Mouse (Mus musculus) liver, embryonic 15.5 days (tissue): ENCODE measurements around the gene Nsdhl. TPM values are rescaled to one million over a fixed set of nuclear protein-coding genes. Genes with fewer than 3 reads are reported as not detected.
A peak's percentile ranks its signal among the peaks of the same experiment; 100 is the strongest.

ENCODE experiments used
- ATAC-seq: fragments of 200-750 bp; cut with Nextera tagmentation; 2 replicates; pipeline ENCODE4 v1.8.0; 2017; ENCODE audit warnings: moderate number of reproducible peaks, mild to moderate bottlenecking, moderate library complexity; ENCODE audit not compliant: insufficient read depth
- H3K27ac ChIP-seq: fragments of 300-500 bp; sonication (generic); replicated peaks from 2 replicates; pipeline ENCODE4 v1.5.1; 2015; ENCODE audit warnings: mild to moderate bottlenecking, inconsistent platforms
- H3K27me3 ChIP-seq: fragments of 300-500 bp; sonication (generic); 2 replicates; pipeline ENCODE4 v1.6.1; 2015; ENCODE audit warnings: mild to moderate bottlenecking, inconsistent platforms
- H3K36me3 ChIP-seq: fragments of 300-500 bp; sonication (generic); replicated peaks from 2 replicates; pipeline ENCODE4 v1.6.1; 2015; ENCODE audit warnings: moderate library complexity, mild to moderate bottlenecking, inconsistent platforms
- H3K4me1 ChIP-seq: fragments of 300-500 bp; sonication (generic); replicated peaks from 2 replicates; pipeline ENCODE4 v1.6.1; 2015; ENCODE audit warnings: inconsistent platforms
- H3K4me2 ChIP-seq: fragments of 300-500 bp; sonication (generic); 2 replicates; pipeline ENCODE4 v1.6.1; 2015; ENCODE audit warnings: moderate library complexity, mild to moderate bottlenecking, inconsistent platforms
- H3K4me3 ChIP-seq: fragments of 300-500 bp; sonication (generic); replicated peaks from 2 replicates; pipeline ENCODE4 v1.5.1; 2015; ENCODE audit warnings: mild to moderate bottlenecking, inconsistent platforms
- H3K9ac ChIP-seq: fragments of 300-500 bp; sonication (generic); 2 replicates; pipeline ENCODE4 v1.6.1; 2015; ENCODE audit warnings: moderate library complexity, mild to moderate bottlenecking, inconsistent platforms
- H3K9me3 ChIP-seq: fragments of 300-500 bp; sonication (generic); replicated peaks from 2 replicates; pipeline ENCODE4 v1.6.1; 2016; ENCODE audit warnings: inconsistent platforms
- WGBS: fragments of 180-500 bp; shearing (Covaris S2); methylation state at CpG from one replicate; pipeline ENCODE4 v1.1.7; 2015; ENCODE audit warnings: mixed read lengths; ENCODE audit not compliant: insufficient replicate concordance; 5-methylcytosine and 5-hydroxymethylcytosine counted together
- polyA plus RNA-seq: library from polyadenylated mRNA; unstranded; fragments of >200 nt; fragmentation: Nextera tagmentation; extraction: Ambion mirVana; gene quantifications from 2 replicates; pipeline ENCODE4 v1.2.1, GENCODE M21; 2015

Nsdhl gene
- polyA plus RNA-seq: 26.1 and 26.7 TPM in 2 replicates

GRCm38 (mm10) chrX:72917884-72918681 is at the start of gene Nsdhl, which contains the start of gene Cetn2:
Gene Nsdhl, plus strand, starts transcription at chrX:72918557.
Gene Cetn2, minus strand, starts transcription at chrX:72918411.
- no peaks in the 10 kb centered on the region for H3K27me3 ChIP-seq
- H3K9me3 ChIP-seq: no peaks in the 10 kb centered on the region
- 22% methylated on average over 41 of the region's 41 CpGs for WGBS
- H3K4me1 ChIP-seq: peaks cover 9% of the 10 kb centered on the region; the same call in 1 of the 2 replicates
- H3K27ac ChIP-seq: peak within 1 kb of the TSS; percentile 66
- peak within 1 kb of the TSS; percentile 64 for H3K9ac ChIP-seq
- H3K4me2 ChIP-seq: peak within 1 kb of the TSS; percentile 75
- H3K4me3 ChIP-seq: peak within 1 kb of the TSS; percentile 70
- peak; percentile 97 for ATAC-seq
- H3K36me3 ChIP-seq: no peaks in the 10 kb centered on the region

DNA sequence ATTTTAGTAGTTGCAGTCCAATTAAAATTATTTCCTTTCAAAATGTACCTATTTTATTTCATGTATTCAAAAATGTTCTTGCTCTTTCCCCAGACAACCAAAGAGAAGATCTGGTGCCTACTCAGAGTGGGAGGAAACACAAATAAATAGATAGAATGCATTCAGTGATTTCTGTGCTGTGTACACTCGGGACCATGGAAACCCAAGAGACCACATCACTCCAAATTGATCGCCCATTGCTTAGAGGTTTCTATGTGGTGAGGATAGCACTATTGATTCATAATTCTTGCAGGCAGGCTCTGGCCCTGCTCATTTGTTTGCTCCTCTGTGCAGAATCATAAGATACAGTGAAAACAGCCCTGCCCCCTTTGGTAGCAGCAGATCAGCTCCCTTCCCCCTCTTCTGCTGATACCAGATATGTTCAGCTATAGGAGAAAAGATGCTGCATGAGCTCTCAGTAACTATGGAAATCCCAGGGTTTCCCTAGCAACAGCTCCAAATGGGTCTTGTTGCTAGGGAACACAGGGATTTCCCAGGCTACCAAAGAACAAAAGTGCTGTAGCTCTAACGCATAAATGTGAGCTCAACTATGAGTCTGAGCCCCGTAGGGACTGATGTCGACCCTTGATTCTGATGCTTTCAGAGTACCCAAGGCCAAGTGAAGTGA is 22.8 kb upstream of the Nsdhl start:
- no peaks in the 10 kb centered on the region for H3K27me3 ChIP-seq
- no peaks in the 10 kb centered on the region for H3K36me3 ChIP-seq
- no peak overlapping the region for H3K27ac ChIP-seq
- H3K4me2 ChIP-seq: no peak overlapping the region
- ATAC-seq: no peak
- WGBS: 52% methylated on average over 5 of the region's 5 CpGs
- H3K4me3 ChIP-seq: no peak overlapping the region
- H3K9me3 ChIP-seq: no peaks in the 10 kb centered on the region
- H3K4me1 ChIP-seq: no peaks in the 10 kb centered on the region
- H3K9ac ChIP-seq: no peak overlapping the region

- Histone ChIP-seq H3K4me3 (no peak overlapping the region), H3K9me3 (no peaks in the 10 kb centered on the region), H3K27ac (no peak overlapping the region), H3K27me3 (no peaks in the 10 kb centered on the region), H3K4me1 (no peaks in the 10 kb centered on the region), H3K9ac (no peak overlapping the region), H3K4me2 (no peak overlapping the region), H3K36me3 (no peaks in the 10 kb centered on the region)
- no peak for ATAC-seq
- 57% methylated on average over 1 of the region's 1 CpGs for WGBS
Measured at GRCm38 (mm10) chrX:72896055-72896437, 22.3 kb upstream of the Nsdhl start.

DNA sequence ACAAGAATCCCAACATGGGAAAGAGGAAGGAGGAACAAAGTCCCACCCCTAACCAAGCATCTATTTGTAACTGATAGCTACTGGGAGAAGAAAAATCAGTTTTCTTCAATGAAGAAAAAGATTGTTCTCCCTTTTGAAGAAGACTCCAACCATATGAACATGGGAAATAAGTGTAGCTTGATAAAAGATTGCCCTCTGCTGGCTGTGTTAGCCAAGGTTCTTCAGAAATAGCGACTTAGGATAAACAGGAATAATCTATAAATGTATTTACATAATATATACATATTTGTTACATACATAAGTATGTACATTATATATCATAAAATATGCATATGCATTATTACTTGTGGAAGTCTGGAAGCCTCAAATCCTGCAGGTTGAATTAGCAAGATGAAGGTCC is 15.8 kb upstream of the Nsdhl start:
- Histone ChIP-seq H3K27me3 (no peaks in the 10 kb centered on the region), H3K9ac (no peak overlapping the region), H3K4me2 (no peak overlapping the region), H3K27ac (no peak overlapping the region), H3K36me3 (no peaks in the 10 kb centered on the region), H3K9me3 (no peaks in the 10 kb centered on the region), H3K4me1 (no peaks in the 10 kb centered on the region), H3K4me3 (no peak overlapping the region)
- no peak for ATAC-seq
- 30% methylated on average over 1 of the region's 1 CpGs for WGBS

- Histone ChIP-seq H3K36me3 (no peaks in the 10 kb centered on the region), H3K27ac (no peak overlapping the region), H3K9me3 (no peaks in the 10 kb centered on the region), H3K4me1 (no peaks in the 10 kb centered on the region), H3K9ac (no peak overlapping the region), H3K27me3 (no peaks in the 10 kb centered on the region), H3K4me2 (no peak overlapping the region), H3K4me3 (no peak overlapping the region)
- no peak for ATAC-seq
- 53% methylated on average over 6 of the region's 6 CpGs for WGBS
Measured at GRCm38 (mm10) chrX:72907619-72908403, 10.5 kb upstream of the Nsdhl start.

DNA sequence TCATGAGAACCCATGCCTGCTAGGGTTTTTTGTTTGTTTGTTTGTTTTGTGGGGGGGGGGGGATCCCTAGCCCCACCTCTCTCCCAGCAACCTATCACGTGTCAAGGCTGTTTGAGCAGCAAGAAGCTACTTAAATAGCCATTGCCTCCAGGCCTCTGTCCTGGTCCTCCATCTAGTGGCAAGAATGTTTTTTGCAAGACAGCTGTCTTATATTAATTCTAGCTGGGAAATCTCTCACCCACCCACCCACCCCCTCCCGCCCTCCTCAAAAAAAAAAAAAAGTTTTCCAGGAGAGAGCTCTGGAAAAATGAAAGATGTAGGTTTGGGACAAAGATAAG is 10.0 kb upstream of the Nsdhl start:
- Histone ChIP-seq H3K9me3 (no peaks in the 10 kb centered on the region), H3K9ac (no peak overlapping the region), H3K4me3 (no peak overlapping the region), H3K27ac (no peak overlapping the region), H3K36me3 (no peaks in the 10 kb centered on the region), H3K4me2 (no peak overlapping the region), H3K27me3 (no peaks in the 10 kb centered on the region), H3K4me1 (no peaks in the 10 kb centered on the region)
- no peak for ATAC-seq
- WGBS: 14% methylated on average over 2 of the region's 2 CpGs

GRCm38 (mm10) chrX:72911611-72912010 is 6.7 kb upstream of the Nsdhl start:
- H3K4me1 ChIP-seq: no peaks in the 10 kb centered on the region
- no peak for ATAC-seq
- no peak overlapping the region for H3K27ac ChIP-seq
- H3K9ac ChIP-seq: no peak overlapping the region
- no peak overlapping the region for H3K4me3 ChIP-seq
- no peak overlapping the region for H3K4me2 ChIP-seq
- no peaks in the 10 kb centered on the region for H3K27me3 ChIP-seq
- H3K9me3 ChIP-seq: no peaks in the 10 kb centered on the region
- H3K36me3 ChIP-seq: no peaks in the 10 kb centered on the region
- WGBS: 56% methylated on average over 1 of the region's 1 CpGs

- H3K4me3 ChIP-seq: peak overlapping the region; percentile 70
- H3K9ac ChIP-seq: peak overlapping the region; percentile 64
- peak overlapping the region; percentile 72 for H3K4me2 ChIP-seq
- no peaks in the 10 kb centered on the region for H3K9me3 ChIP-seq
- no peaks in the 10 kb centered on the region for H3K36me3 ChIP-seq
- H3K27ac ChIP-seq: peak overlapping the region; percentile 66
- H3K27me3 ChIP-seq: no peaks in the 10 kb centered on the region
- WGBS: 10% methylated on average over 6 of the region's 6 CpGs
- peaks cover 9% of the 10 kb centered on the region; the same call in 1 of the 2 replicates for H3K4me1 ChIP-seq
- peak; percentile 33 for ATAC-seq
Measured at GRCm38 (mm10) chrX:72918682-72919059, 314 bp downstream of the Nsdhl start.

DNA sequence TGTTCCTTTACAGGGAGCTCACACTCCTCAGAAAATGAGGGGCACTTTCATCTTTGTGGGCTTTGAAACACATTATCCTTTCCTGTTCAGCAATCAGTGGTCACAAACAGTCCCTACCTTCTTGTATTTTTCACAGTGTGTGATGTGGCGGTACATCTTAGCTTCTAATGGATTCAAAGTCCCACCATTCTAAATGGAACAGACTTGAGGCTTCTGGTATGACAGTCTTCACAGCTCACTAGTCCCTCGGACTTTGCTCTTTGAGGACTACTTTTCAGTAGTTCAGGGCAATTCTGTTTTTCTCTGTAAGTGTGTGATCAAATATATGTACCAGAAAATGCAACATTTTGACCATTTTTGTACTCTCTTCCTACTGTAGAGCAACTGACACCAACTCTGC is 3.0 kb downstream of the Nsdhl start:
- ATAC-seq: no peak
- WGBS: 58% methylated on average over 2 of the region's 2 CpGs
- H3K27me3 ChIP-seq: no peaks in the 10 kb centered on the region
- H3K9ac ChIP-seq: no peak overlapping the region
- H3K4me3 ChIP-seq: no peak overlapping the region
- no peaks in the 10 kb centered on the region for H3K9me3 ChIP-seq
- no peak overlapping the region for H3K27ac ChIP-seq
- peaks cover under 1% of the 10 kb centered on the region; the same call in 1 of the 2 replicates for H3K36me3 ChIP-seq
- H3K4me1 ChIP-seq: peaks cover 9% of the 10 kb centered on the region; the same call in 1 of the 2 replicates
- H3K4me2 ChIP-seq: no peak overlapping the region

GRCm38 (mm10) chrX:72953464-72953863 is 35.1 kb downstream of the Nsdhl start:
- Histone ChIP-seq H3K9ac (no peak overlapping the region), H3K9me3 (no peaks in the 10 kb centered on the region), H3K36me3 (peaks cover 14% of the 10 kb centered on the region; the same call in 1 of the 2 replicates), H3K27ac (no peak overlapping the region), H3K4me1 (no peaks in the 10 kb centered on the region), H3K4me3 (no peak overlapping the region), H3K4me2 (no peak overlapping the region), H3K27me3 (no peaks in the 10 kb centered on the region)
- ATAC-seq: no peak
- 58% methylated on average over 4 of the region's 4 CpGs for WGBS

DNA sequence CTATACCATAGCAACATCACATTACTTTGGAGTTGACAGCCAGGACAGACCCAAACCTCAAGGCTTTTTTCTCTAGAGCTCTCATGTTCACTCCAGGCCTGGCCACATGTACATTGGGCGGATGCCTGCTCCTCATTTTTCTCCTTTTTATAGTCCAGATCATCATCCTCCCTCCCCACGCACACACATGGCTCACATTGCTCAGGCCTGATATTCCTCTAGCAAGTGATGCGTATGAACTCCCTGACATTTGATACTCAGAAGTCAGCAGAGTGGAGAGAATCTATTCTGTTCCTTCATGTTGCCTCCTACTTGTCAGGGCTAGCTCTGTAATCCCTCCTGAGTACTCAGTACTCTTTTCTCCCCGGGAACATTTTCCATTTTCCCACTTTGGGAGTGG is 38.1 kb downstream of the Nsdhl start:
- H3K4me2 ChIP-seq: no peak overlapping the region
- H3K4me3 ChIP-seq: no peak overlapping the region
- no peaks in the 10 kb centered on the region for H3K27me3 ChIP-seq
- H3K4me1 ChIP-seq: no peaks in the 10 kb centered on the region
- H3K27ac ChIP-seq: no peak overlapping the region
- peaks cover 11% of the 10 kb centered on the region; the same call in 1 of the 2 replicates for H3K36me3 ChIP-seq
- no peak for ATAC-seq
- WGBS: 69% methylated on average over 4 of the region's 4 CpGs
- no peak overlapping the region for H3K9ac ChIP-seq
- no peaks in the 10 kb centered on the region for H3K9me3 ChIP-seq
